Mouse (Mus musculus): ENCODE measurements at regions not wholly inside any gene's neighbourhood (a gene's known extent, or its start where the extent isn't known, plus 50 kb on each side); places are given as distances from the start of the nearest gene placed in this dataset.

- no peak for DNase-seq
These were observed 56.9 kb downstream of the Klf4 start for GRCm38 (mm10) chr4:55475409-55475808.

DNA sequence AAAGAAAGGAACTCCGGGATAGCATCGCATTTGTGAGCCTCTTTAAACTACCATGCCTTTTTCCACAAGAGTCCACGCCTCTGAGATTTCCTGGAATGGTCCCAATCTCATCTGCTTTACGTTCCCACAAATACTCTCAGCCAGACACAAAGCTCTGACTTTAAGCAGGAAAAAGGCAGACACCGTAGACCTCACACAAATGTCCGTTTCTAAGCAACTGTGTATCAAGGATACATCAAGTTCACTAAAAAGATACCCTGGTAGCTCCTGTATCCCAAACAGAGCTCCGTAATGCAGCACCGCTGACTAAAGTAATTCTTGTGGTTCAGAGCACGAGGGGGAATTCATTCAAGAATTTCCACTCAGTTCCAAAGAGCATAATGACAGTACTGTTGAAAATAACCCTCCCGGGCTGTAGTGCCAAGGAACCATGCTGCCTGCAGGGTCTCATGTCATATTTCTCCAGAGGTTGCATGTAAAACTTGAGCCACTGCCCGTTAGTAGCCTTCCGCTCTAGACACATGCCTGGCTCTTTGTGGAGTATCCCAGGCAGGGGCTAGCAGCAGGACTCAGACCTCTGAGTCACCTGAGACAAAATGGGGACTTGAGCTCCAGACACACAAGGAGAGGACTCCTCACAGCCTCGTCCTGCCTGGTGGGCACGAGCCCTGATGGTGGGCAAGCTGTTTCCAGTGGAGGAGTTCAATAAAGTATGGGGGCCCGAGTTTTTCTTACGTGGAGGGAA is 58.0 kb downstream of the Klf4 start:
- no peak for DNase-seq

DNA sequence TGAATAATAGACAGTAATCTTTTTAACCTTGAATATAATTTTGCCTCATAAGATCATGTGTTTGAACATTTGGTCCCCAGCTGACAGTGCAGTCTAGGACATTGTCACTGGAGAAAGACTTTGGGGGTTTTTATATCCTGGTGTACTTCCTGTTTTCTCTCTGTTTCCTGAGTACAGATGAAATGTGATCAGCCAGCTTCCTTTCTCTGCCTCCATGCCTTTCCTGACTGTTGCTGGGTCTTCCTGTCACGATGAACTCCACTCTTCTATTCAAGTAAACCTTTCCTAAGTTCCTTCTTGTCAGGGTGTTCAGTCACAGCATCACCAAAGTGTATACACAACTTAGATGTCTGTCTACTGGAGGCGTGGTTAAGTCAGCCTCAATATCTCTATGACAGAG is 59.6 kb downstream of the Klf4 start:
- DNase-seq, result no peak

GRCm38 (mm10) chr4:55470779-55471663 is 61.2 kb downstream of the Klf4 start:
- no peak for DNase-seq

- no peak for DNase-seq
These were observed 68.1 kb downstream of the Klf4 start for GRCm38 (mm10) chr4:55464192-55464591.

DNA sequence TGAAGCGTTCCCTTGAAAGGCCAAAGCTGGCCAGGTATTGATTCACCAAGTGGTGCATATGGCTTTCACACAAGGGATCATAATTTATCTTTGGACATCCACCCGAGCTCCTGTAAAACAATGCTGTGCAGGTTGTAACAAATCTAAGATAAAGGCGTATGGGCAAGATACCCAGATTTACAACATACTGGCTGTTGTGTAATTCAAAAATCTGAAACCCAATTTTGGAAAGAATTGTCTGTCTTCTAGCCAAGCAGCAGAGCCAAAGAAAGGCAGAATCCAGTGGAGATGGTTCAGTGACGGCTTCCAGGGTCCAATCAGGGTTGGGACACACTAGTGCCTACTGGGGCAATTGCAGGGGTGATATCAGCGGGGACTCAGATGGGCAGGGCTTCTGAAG is 70.3 kb downstream of the Klf4 start:
- no peak for DNase-seq

GRCm38 (mm10) chr4:55453902-55454301 is 78.4 kb downstream of the Klf4 start:
- DNase-seq, result no peak

DNA sequence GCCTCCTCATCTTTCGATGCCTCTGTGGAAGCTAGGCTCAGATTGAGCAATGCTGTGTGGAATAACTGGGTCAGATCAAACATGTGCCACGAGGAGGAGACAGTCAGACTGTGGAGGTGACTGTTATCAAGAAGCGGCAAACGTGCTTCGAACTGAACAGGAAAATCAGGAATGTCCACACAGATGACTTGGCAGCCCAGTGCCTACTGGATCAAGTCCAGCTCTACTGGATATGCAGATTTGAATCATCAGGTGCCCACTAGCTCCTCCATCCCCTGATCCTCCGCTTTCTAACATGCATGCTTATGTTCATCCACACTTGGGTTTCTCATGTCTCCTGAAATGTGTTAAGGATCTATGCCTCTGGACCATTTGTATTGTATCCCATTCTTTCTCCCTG is 79.7 kb downstream of the Klf4 start:
- no peak for DNase-seq

DNA sequence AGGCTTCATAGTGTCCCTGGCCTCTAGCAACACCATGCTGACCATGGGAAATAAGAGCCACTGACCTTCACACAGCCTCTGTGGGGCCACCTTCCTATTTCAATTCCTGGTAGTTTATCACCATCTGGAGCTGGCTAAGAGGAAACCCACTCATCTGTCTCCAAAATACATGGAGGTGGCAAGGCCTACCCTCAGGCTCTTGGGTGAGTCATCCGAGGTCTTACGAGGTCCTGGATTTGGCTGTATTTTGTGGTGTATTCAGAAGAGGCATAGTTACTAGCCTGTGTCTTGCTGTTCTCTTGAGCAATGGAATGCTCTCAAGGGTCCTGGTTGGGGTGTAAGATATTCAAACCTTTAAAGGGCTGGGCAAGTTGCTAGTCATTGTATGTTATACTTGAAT is 80.6 kb downstream of the Klf4 start:
- no peak for DNase-seq

DNA sequence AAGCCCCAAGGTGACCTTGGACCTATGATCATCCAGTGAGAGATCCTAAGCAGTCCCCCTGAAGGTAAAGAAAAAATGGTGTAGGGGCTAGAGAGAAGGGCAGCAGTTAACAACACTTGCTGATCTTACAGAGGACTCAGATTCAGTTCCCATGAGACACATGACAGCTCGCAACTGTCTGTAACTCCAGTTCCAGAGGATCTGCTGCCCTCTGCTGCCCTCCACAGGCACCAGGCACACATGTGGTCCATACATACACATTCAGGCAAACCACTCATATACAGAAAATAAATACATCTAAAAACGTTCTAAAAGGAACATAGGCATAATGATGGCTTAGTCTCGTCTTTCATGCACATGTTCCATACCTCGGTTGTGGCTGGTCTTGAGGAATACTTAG is 81.2 kb downstream of the Klf4 start:
- DNase-seq, result peak; percentile 57

DNA sequence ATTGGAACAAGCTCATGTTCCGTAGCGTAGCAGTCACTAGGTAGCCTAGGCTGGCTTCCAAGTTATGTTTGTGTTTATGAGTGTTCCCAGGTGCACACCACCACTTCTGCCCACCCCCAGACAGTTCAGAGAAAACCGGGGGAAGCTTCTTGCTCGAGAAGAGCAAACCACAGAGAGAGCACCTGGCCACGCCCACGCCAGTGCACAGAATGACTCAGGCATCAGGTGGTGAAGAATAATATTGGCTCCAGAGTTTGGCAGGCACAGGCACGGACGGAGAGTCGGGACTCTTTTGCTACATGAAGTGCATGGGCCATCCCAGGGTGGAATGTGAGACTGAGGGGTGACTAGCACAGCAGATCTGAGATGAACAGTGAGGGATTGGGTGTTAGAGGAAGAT is 88.8 kb downstream of the Klf4 start:
- DNase-seq, result peak; percentile 58

DNA sequence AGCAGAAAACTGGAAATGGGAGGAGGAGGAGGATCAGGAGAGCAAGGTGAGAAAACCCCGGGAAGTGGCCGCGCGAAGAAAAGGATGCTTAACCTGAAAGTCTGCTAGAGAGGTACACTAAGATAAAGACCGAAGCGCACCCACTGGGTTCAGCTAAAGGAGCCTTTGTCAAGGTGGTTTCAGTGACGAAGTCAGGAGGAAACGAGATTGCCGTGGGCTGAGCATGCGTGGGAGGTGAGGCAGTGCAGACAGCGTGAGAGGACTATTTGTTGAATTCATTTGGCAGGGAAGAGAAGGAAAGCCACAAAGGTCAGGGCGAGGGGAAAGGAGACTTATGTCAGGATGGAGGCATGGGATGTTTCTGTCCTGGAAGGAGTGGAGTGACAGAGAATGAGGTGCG is 90.2 kb downstream of the Klf4 start:
- peak; percentile 26 for DNase-seq

Measured in thymus, postnatal 4 days (tissue).